13 mouse cellular contexts compared by ENCODE assay signal in the genomic region with DNA sequence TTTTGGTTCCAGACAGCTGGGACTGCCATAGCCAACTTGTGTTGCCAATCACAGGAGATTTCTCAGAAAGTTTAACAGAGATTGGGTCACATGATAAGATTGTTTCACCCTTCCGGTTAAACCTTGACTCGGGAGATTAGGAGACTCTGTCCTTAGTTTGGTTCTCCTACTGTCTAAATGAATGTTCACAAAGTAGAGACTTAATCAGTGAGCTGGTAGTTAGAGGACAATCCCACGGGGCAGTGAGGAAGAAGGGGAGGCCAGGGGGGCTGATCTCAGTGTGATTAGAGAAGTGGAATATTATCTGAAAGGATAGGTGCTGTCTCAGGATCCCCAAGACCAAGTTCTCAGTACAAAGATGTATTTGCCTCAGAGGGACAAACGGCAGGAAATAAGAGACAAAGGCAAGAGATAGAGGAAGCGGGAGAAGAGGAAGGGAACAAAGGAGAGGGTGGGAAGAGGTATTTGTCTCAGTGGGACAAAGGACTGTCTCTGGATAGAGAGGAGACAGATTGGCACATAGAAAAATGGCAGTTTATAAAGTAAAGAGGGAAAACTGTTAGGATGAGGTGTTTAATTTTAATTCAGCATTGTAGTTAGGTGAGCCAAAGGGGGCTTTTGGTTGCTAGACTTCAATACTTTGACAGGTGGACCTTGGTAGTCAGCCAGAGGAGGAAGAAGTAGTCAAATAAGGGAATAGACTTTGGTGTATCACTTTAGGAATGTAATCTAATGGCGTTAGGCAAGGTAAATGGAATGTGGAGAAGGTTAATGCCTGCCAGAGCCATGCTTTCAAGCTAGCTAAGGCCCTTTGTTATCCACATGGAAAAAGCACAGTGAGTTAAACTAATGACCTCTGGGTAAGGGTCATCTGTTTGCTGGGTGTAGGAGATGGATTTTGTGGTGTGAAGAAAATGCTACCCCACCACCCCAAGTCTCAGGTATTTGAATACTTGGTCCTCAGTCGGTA.
"Had no signal": no experiment of that assay in that cellular context is flagged by ENCODE, and none has a peak within 500 bp of the region (broad histone marks: within the 10 kb centered on the region; RNA-seq: fewer than 3 reads in every experiment).

No protein-coding gene starts in this region.

- H3K4me1 ChIP-seq: limb, embryonic 15.5 days; liver, embryonic 12.5 days; midbrain, embryonic 13.5 days; neural tube, embryonic 15.5 days had no signal

- H3K4me2 ChIP-seq: limb, embryonic 15.5 days; liver, embryonic 12.5 days; lung, embryonic 14.5 days; midbrain, embryonic 13.5 days; neural tube, embryonic 15.5 days had no signal

- H3K4me3 ChIP-seq: limb, embryonic 15.5 days; liver, embryonic 12.5 days; midbrain, embryonic 13.5 days; myocyte; neural tube, embryonic 15.5 days had no signal

- DNase-seq: kidney, postnatal 10 days; layer of hippocampus, postnatal 36 days; lung, embryonic 14.5 days; lung, postnatal 10 days; right cerebral cortex, adult 18-20 months; right cerebral cortex, postnatal 25 days; thymus, postnatal 36 days had no signal

- ATAC-seq: liver, embryonic 12.5 days; midbrain, embryonic 13.5 days had no signal

- H3K27ac ChIP-seq: limb, embryonic 15.5 days; liver, embryonic 12.5 days; macrophage; midbrain, embryonic 13.5 days; neural tube, embryonic 15.5 days had no signal

- H3K9ac ChIP-seq: limb, embryonic 15.5 days; liver, embryonic 12.5 days; lung, embryonic 14.5 days; midbrain, embryonic 13.5 days; neural tube, embryonic 15.5 days had no signal

- H3K9me3 ChIP-seq: limb, embryonic 15.5 days; liver, embryonic 12.5 days; midbrain, embryonic 13.5 days; neural tube, embryonic 15.5 days had no signal

- H3K27me3 ChIP-seq: limb, embryonic 15.5 days; liver, embryonic 12.5 days; midbrain, embryonic 13.5 days; neural tube, embryonic 15.5 days had no signal

- H3K36me3 ChIP-seq: limb, embryonic 15.5 days; liver, embryonic 12.5 days; midbrain, embryonic 13.5 days; neural tube, embryonic 15.5 days had no signal
